Mouse (Mus musculus) heart, embryonic 14.5 days (tissue): ENCODE measurements around the gene Xrcc3. TPM values are rescaled to one million over a fixed set of nuclear protein-coding genes. Genes with fewer than 3 reads are reported as not detected.

ENCODE experiments used
- ATAC-seq: fragments of 200-750 bp; cut with Nextera tagmentation; 2 replicates; pipeline ENCODE4 v1.8.0; 2017; ENCODE audit warnings: low read depth, moderate TSS enrichment; ENCODE audit not compliant: insufficient number of reproducible peaks, insufficient read depth, low FRiP score
- H3K27ac ChIP-seq, 2 experiments: fragments of 200-500 bp in 1 of 2; fragments of 300-500 bp in 1 of 2; sonication (generic) in 1 of 2; replicated peaks in 1 of 2; 2 replicates each; pipeline ENCODE4 v1.5.1; 2012 to 2014; ENCODE audit warnings: low read depth in 2 of 2, low read length in 2 of 2, control low read depth in 1 of 2, mild to moderate bottlenecking in 1 of 2, mixed read lengths in 1 of 2; ENCODE audit not compliant: control insufficient read depth in 1 of 2, insufficient read depth in 1 of 2
- H3K27me3 ChIP-seq: fragments of 300-500 bp; sonication (generic); 2 replicates; pipeline ENCODE4 v1.6.1; 2014; ENCODE audit warnings: mild to moderate bottlenecking, low read length, control low read depth; ENCODE audit not compliant: control insufficient read depth, insufficient read depth
- H3K36me3 ChIP-seq: fragments of 300-500 bp; sonication (generic); 2 replicates; pipeline ENCODE4 v1.6.1; 2014; ENCODE audit warnings: mild to moderate bottlenecking, control low read depth, low read length, mixed read lengths; ENCODE audit not compliant: control insufficient read depth, insufficient read depth
- H3K4me1 ChIP-seq, 2 experiments: fragments of 200-500 bp in 1 of 2; fragments of 300-500 bp in 1 of 2; sonication (generic) in 1 of 2; 2 replicates each; pipeline ENCODE4 v1.6.1; 2012 to 2014; ENCODE audit warnings: low read length in 2 of 2, control low read depth in 1 of 2, mixed read lengths in 1 of 2; ENCODE audit not compliant: control insufficient read depth in 2 of 2, insufficient read depth in 2 of 2
- H3K4me2 ChIP-seq: fragments of 300-500 bp; sonication (generic); 2 replicates; pipeline ENCODE4 v1.6.1; 2014; ENCODE audit warnings: mild to moderate bottlenecking, low read length
- H3K4me3 ChIP-seq, 2 experiments: fragments of 200-500 bp in 1 of 2; fragments of 300-500 bp in 1 of 2; sonication (generic) in 1 of 2; 2 replicates each; pipeline ENCODE4 v1.5.1; 2012 to 2014; ENCODE audit warnings: low read length in 2 of 2, mild to moderate bottlenecking in 2 of 2, control low read depth in 1 of 2, low read depth in 1 of 2, moderate library complexity in 1 of 2; ENCODE audit not compliant: control insufficient read depth in 1 of 2, insufficient read depth in 1 of 2
- H3K9ac ChIP-seq: fragments of 300-500 bp; sonication (generic); 2 replicates; pipeline ENCODE4 v1.6.1; 2014; ENCODE audit warnings: mild to moderate bottlenecking, low read length
- H3K9me3 ChIP-seq: fragments of 300-500 bp; sonication (generic); 2 replicates; pipeline ENCODE4 v1.6.1; 2016; ENCODE audit warnings: low read length, control low read depth; ENCODE audit not compliant: control insufficient read depth
- WGBS: fragments of 180-500 bp; shearing (Covaris S2); extraction: QIAGEN DNeasy Blood & Tissue Kit; methylation state at CpG from one replicate; pipeline ENCODE4 v1.1.7; 2014; 5-methylcytosine and 5-hydroxymethylcytosine counted together
- polyA plus RNA-seq: library from polyadenylated mRNA; unstranded; fragments of >200 nt; fragmentation: Nextera tagmentation; extraction: Ambion mirVana; gene quantifications from 2 replicates; pipeline ENCODE4 v1.2.1, GENCODE M21; 2014

The Xrcc3 gene
- polyA plus RNA-seq, 1 experiment from 2014 or later: 5.7 TPM

DNA sequence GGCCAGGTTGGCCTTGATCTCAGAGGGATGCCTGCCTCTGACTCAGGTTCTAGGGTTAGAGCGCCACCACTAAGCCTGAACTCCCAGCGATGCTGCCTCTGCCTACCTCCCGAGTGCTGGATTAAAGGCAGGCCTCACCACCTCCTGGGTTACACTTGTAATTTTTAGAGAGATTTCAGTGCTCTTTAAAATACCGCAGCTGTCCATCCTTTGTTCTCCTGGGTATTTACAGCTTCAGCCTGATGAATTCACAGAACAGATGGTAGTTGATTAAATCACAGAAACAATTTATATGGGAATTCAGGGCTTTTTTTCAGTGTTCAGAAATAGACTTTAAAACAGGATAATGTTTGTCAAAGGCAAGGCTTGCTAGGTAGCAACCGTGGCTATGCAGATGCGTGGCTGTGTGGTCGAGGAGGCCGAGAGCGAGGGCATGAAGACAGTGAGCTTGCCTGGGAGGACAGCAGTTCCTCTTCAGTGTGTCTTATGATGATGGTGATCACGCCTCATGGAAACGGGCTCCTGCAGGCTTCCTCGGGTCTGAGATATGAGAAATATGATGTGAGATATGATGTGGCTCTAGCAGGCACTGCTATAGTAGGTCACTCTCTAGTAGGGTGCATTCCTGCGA lies 22.1 kb downstream of the Xrcc3 start:
- WGBS: 91% methylated on average over 13 of the region's 13 CpGs
- Histone ChIP-seq H3K4me3 (no peak overlapping the region), H3K36me3 (peaks cover 100% of the 10 kb centered on the region), H3K9me3 (no peaks in the 10 kb centered on the region), H3K27me3 (no peaks in the 10 kb centered on the region), H3K4me1 (no peaks in the 10 kb centered on the region), H3K4me2 (no peak overlapping the region), H3K9ac (no peak overlapping the region), H3K27ac (no peak overlapping the region)
- no peak for ATAC-seq

- Histone ChIP-seq H3K4me2 (no peak overlapping the region), H3K4me1 (no peaks in the 10 kb centered on the region), H3K9me3 (no peaks in the 10 kb centered on the region), H3K27ac (no peak overlapping the region), H3K4me3 (no peak overlapping the region), H3K27me3 (no peaks in the 10 kb centered on the region), H3K36me3 (peaks cover 100% of the 10 kb centered on the region), H3K9ac (no peak overlapping the region)
- ATAC-seq: no peak
- 88% methylated on average over 7 of the region's 7 CpGs for WGBS
Measured at GRCm38 (mm10) chr12:111790631-111791030, 23.0 kb downstream of the Xrcc3 start.

DNA sequence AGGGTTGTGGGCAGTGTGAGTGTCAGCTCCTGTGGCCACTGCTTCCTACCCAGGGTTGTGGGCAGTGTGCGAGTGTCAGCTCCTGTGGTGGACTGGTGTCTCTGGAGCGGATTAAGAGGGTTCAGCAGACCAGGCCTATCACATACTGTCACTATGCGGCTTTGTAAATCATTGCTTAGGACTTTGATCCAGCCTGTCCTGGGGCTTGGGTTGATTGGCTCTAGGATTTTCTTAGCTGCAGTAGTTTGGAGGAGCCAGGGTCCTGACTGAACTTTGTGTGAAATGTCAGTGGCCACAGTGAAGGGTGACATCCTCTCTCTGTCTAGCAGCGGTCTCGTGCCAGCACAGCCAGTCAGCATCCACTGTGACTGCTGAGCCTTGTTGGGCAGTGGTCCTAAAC lies 23.6 kb downstream of the Xrcc3 start:
- Histone ChIP-seq H3K36me3 (peaks cover 100% of the 10 kb centered on the region), H3K9me3 (no peaks in the 10 kb centered on the region), H3K4me3 (no peak overlapping the region), H3K27me3 (no peaks in the 10 kb centered on the region), H3K4me2 (no peak overlapping the region), H3K27ac (no peak overlapping the region), H3K4me1 (no peaks in the 10 kb centered on the region), H3K9ac (no peak overlapping the region)
- ATAC-seq: no peak
- WGBS: 93% methylated on average over 5 of the region's 5 CpGs

GRCm38 (mm10) chr12:111787015-111787414 lies 26.7 kb downstream of the Xrcc3 start:
- no peak for ATAC-seq

GRCm38 (mm10) chr12:111785174-111785573 lies 28.5 kb downstream of the Xrcc3 start:
- Histone ChIP-seq H3K27me3 (no peaks in the 10 kb centered on the region), H3K36me3 (peaks cover 92% of the 10 kb centered on the region), H3K9me3 (no peaks in the 10 kb centered on the region), H3K4me3 (no peak overlapping the region), H3K4me1 (no peaks in the 10 kb centered on the region), H3K27ac (no peak overlapping the region), H3K4me2 (no peak overlapping the region), H3K9ac (no peak overlapping the region)
- ATAC-seq: no peak
- WGBS: 76% methylated on average over 15 of the region's 15 CpGs

More at GRCm38 (mm10) chr12:111787015-111787414, 26.7 kb downstream of the Xrcc3 start:
- no peak overlapping the region for H3K9ac ChIP-seq
- H3K27me3 ChIP-seq: no peaks in the 10 kb centered on the region
- 52% methylated on average over 6 of the region's 6 CpGs for WGBS
- H3K4me3 ChIP-seq: no peak overlapping the region
- H3K27ac ChIP-seq: no peak overlapping the region
- no peak overlapping the region for H3K4me2 ChIP-seq
- no peaks in the 10 kb centered on the region for H3K9me3 ChIP-seq
- peaks cover 92% of the 10 kb centered on the region for H3K36me3 ChIP-seq
- H3K4me1 ChIP-seq: no peaks in the 10 kb centered on the region

- H3K36me3 ChIP-seq: peaks cover 97% of the 10 kb centered on the region
- no peak overlapping the region for H3K27ac ChIP-seq
- H3K27me3 ChIP-seq: no peaks in the 10 kb centered on the region
- no peak overlapping the region for H3K9ac ChIP-seq
- H3K4me3 ChIP-seq: no peak overlapping the region
- no peaks in the 10 kb centered on the region; a peak in 1 of 4 replicates for H3K4me1 ChIP-seq
- no peak overlapping the region for H3K4me2 ChIP-seq
- peaks cover 5% of the 10 kb centered on the region; the same call in 1 of the 2 replicates for H3K9me3 ChIP-seq
- WGBS: 88% methylated on average over 1 of the region's 1 CpGs
- no peak for ATAC-seq
Measured at GRCm38 (mm10) chr12:111779544-111779943, 34.1 kb downstream of the Xrcc3 start.

DNA sequence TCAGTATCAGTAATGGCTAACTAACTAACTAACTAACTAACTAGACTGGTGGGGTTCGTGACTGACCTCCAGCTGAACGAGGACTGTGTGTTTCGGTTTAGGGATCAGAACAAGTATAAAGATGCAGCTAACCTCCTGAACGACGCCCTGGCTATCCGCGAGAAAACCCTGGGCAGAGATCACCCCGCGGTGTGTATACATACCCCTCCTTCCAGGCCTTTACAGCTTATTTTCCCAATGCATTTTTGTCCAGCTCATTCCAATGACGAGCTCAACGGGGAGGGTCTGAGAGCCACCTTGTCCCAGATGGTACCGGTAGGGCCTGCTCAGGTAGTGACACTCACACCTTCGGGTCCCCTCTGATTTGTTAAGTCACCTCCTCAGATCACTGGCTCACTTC lies 35.8 kb downstream of the Xrcc3 start:
- 96% methylated on average over 13 of the region's 13 CpGs for WGBS
- no peak overlapping the region for H3K27ac ChIP-seq

GRCm38 (mm10) chr12:111774845-111775244 lies 38.8 kb downstream of the Xrcc3 start:
- Histone ChIP-seq H3K27ac (no peak overlapping the region), H3K36me3 (peaks cover 80% of the 10 kb centered on the region), H3K4me1 (peaks cover 3 to 10% of the 10 kb centered on the region in 2 experiments; a peak in 3 of 4 replicates), H3K4me3 (no peak overlapping the region), H3K9ac (no peak overlapping the region), H3K9me3 (peaks cover 5% of the 10 kb centered on the region; the same call in 1 of the 2 replicates), H3K27me3 (no peaks in the 10 kb centered on the region), H3K4me2 (no peak overlapping the region)
- WGBS: 81% methylated on average over 15 of the region's 15 CpGs
- ATAC-seq: no peak

More for the DNA sequence above, 35.8 kb downstream of the Xrcc3 start:
- no peaks in the 10 kb centered on the region for H3K27me3 ChIP-seq
- H3K9me3 ChIP-seq: peaks cover 5% of the 10 kb centered on the region; the same call in 1 of the 2 replicates
- no peak overlapping the region for H3K9ac ChIP-seq
- H3K4me1 ChIP-seq: no peaks in the 10 kb centered on the region; a peak in 1 of 4 replicates
- no peak for ATAC-seq
- H3K4me3 ChIP-seq: no peak overlapping the region
- peaks cover 99% of the 10 kb centered on the region for H3K36me3 ChIP-seq
- no peak overlapping the region for H3K4me2 ChIP-seq
